ENCODE assay signal across 25 mouse cellular contexts in genomic region chr2:128062756-128063155, GRCm38 (mm10).
A peak's percentile ranks its signal among the peaks of the same experiment; 100 is the strongest.
DNase-seq lines count a peak whose midpoint lies in the region; ATAC-seq lines count a peak whose summit lies in the region.
"Had no signal": no experiment of that assay in that cellular context is flagged by ENCODE, and none has a peak within 500 bp of the region (broad histone marks: within the 10 kb centered on the region; RNA-seq: fewer than 3 reads in every experiment).

No protein-coding gene starts in this region.

- 91% methylated on average over 6 of the region's 6 CpGs for WGBS in midbrain, embryonic 14.5 days

- H3K27me3 ChIP-seq in midbrain, embryonic 14.5 days (ENCODE audit: control insufficient read depth, insufficient read depth, low read length): 0 out of 2 replicates have a peak, but pooled peaks cover 3% of the 10 kb centered on the region
- H3K27me3 ChIP-seq: embryonic facial prominence, embryonic 12.5 days; forebrain, embryonic 13.5 days; forebrain, embryonic 15.5 days had no signal

- H3K9me3 ChIP-seq in midbrain, embryonic 14.5 days (ENCODE audit: control insufficient read depth, low read length): no peaks in the 10 kb centered on the region
- H3K9me3 ChIP-seq: embryonic facial prominence, embryonic 10.5 days; embryonic facial prominence, embryonic 12.5 days; forebrain, embryonic 13.5 days; forebrain, embryonic 15.5 days; G1E had no signal

- no peak overlapping the region for H3K27ac ChIP-seq in midbrain, embryonic 14.5 days (replicated peaks; ENCODE audit: low read depth, low read length)
- H3K27ac ChIP-seq: embryonic facial prominence, embryonic 10.5 days; embryonic facial prominence, embryonic 12.5 days; forebrain, embryonic 13.5 days; forebrain, embryonic 15.5 days had no signal

- DNase-seq in 416B (ENCODE audit: low read depth): peak; percentile 84
- no peak for DNase-seq in gastrocnemius, postnatal 14 days
- DNase-seq in urinary bladder, postnatal 14 days (ENCODE audit: low spot score): no peak
- no peak for DNase-seq in midbrain, embryonic 14.5 days
- DNase-seq: adrenal gland, adult 8-10 months; adrenal gland, postnatal 14 days; B cell, adult 2 months; cerebellum, adult 11 months; cerebellum, adult 18-20 months; cerebellum, adult 8-10 months; cerebellum, adult 9-11 months; cerebellum, postnatal 14 days; cerebellum, postnatal 36 days; forebrain, postnatal 0 days had no signal

- H3K36me3 ChIP-seq in midbrain, embryonic 14.5 days (ENCODE audit: control insufficient read depth, insufficient read depth, low read length): no peaks in the 10 kb centered on the region
- H3K36me3 ChIP-seq: embryonic facial prominence, embryonic 10.5 days; embryonic facial prominence, embryonic 12.5 days; forebrain, embryonic 15.5 days; G1E had no signal

- intact Hi-C loops in gastrocnemius, postnatal 14 days (cut with DNase I; ENCODE audit: low total_unique reads): no loop called here

- H3K9ac ChIP-seq in midbrain, embryonic 14.5 days (replicated peaks; ENCODE audit: low read length): no peak overlapping the region
- H3K9ac ChIP-seq: embryonic facial prominence, embryonic 12.5 days; forebrain, embryonic 13.5 days; forebrain, embryonic 15.5 days; forebrain, postnatal 0 days had no signal

- ATAC-seq in common myeloid progenitor, adult 5-6 weeks (replicated peaks; ENCODE audit: low read depth, poor library complexity, severe bottlenecking): peak; percentile 73
- ATAC-seq in hematopoietic stem cell, adult 5-6 weeks (replicated peaks in 1 of 2; ENCODE audit: insufficient read depth in 1 of 2, low FRiP score in 2 of 2, low TSS enrichment in 1 of 2, low read depth in 1 of 2, poor library complexity in 2 of 2, severe bottlenecking in 2 of 2): peak; percentile 43 to 66; a peak in 2 of 4 replicates
- peak; percentile 59 for ATAC-seq in megakaryocyte progenitor cell, adult 5-6 weeks (replicated peaks; ENCODE audit: poor library complexity)
- no peak for ATAC-seq in midbrain, embryonic 14.5 days (ENCODE audit: low FRiP score, low TSS enrichment)
- ATAC-seq: activated CD4-positive, CD25-positive, alpha-beta regulatory T cell, adult 4 months; CD4-positive, CD25-positive, alpha-beta regulatory T cell, adult 4 months; forebrain, embryonic 13.5 days; forebrain, embryonic 15.5 days; forebrain, postnatal 0 days; Patski had no signal

- no peak overlapping the region for H3K4me2 ChIP-seq in midbrain, embryonic 14.5 days (ENCODE audit: low read length)
- H3K4me2 ChIP-seq: embryonic facial prominence, embryonic 12.5 days; forebrain, embryonic 13.5 days; forebrain, embryonic 15.5 days had no signal

- no peak overlapping the region for H3K4me3 ChIP-seq in midbrain, embryonic 14.5 days (replicated peaks; ENCODE audit: low read depth, low read length)
- H3K4me3 ChIP-seq: embryonic facial prominence, embryonic 10.5 days; embryonic facial prominence, embryonic 12.5 days; forebrain, embryonic 13.5 days; forebrain, embryonic 15.5 days had no signal

- H3K4me1 ChIP-seq in midbrain, embryonic 14.5 days (ENCODE audit: control insufficient read depth, insufficient read depth, low read length): no peaks in the 10 kb centered on the region
- H3K4me1 ChIP-seq: forebrain, embryonic 13.5 days; forebrain, embryonic 15.5 days had no signal
